Mouse (Mus musculus): ENCODE measurements around the gene P4hb. TPM values are rescaled to one million over a fixed set of nuclear protein-coding genes. Genes with fewer than 3 reads are reported as not detected.

P4hb gene
- total RNA-seq, 1 experiment from 2014 or later: 407 TPM

Other genes starting within 250 kb of the P4hb start
- 1,036 and 1,352 TPM in 2 replicates for gene Actg1, start 224.7 kb downstream of the P4hb start, total RNA-seq (2021)
- 0.79 TPM in 1 of 2 replicates, not detected in the other for gene Fscn2, start 211.7 kb downstream of the P4hb start, total RNA-seq (2021)
- 35.8 and 55.1 TPM in 2 replicates for gene Faap100, start 194.5 kb downstream of the P4hb start, total RNA-seq (2021)
- 83.9 and 98.7 TPM in 2 replicates for gene Nploc4, start 135.5 kb downstream of the P4hb start, total RNA-seq (2021)
- gene Tspan10, start 130.6 kb downstream of the P4hb start, total RNA-seq (2021): 7.3 TPM in 1 of 2 replicates, not detected in the other
- gene Pde6g, start 119.8 kb downstream of the P4hb start, total RNA-seq (2021): 0.27 TPM in 1 of 2 replicates, not detected in the other
- 33.8 and 41.3 TPM in 2 replicates for gene Oxld1, start 115.2 kb downstream of the P4hb start, total RNA-seq (2021)
- gene Ccdc137, start 115.1 kb downstream of the P4hb start, total RNA-seq (2021): 24.2 and 27.6 TPM in 2 replicates
- gene Arl16, start 105.6 kb downstream of the P4hb start, total RNA-seq (2021): 22.6 and 22.8 TPM in 2 replicates
- gene Mrpl12, start 88.6 kb downstream of the P4hb start, total RNA-seq (2021): 96.3 and 104 TPM in 2 replicates
- gene Slc25a10, start 81.4 kb downstream of the P4hb start, total RNA-seq (2021): 102 and 151 TPM in 2 replicates
- gene Gcgr, start 42.6 kb downstream of the P4hb start, total RNA-seq (2021): 1.0 and 3.5 TPM in 2 replicates
- 67.5 and 75.4 TPM in 2 replicates for gene Mcrip1, start 23.5 kb downstream of the P4hb start, total RNA-seq (2021)
- 1.4 TPM in 1 of 2 replicates, not detected in the other for gene Ppp1r27, start 22.1 kb downstream of the P4hb start, total RNA-seq (2021)
- 333 and 334 TPM in 2 replicates for gene Arhgdia, start 8.4 kb upstream of the P4hb start, total RNA-seq (2021)
- 101 and 105 TPM in 2 replicates for gene Alyref, start 25.1 kb upstream of the P4hb start, total RNA-seq (2021)
- gene Anapc11, start 25.2 kb upstream of the P4hb start, total RNA-seq (2021): 81.5 and 102 TPM in 2 replicates
- gene Npb, start 35.2 kb upstream of the P4hb start, total RNA-seq (2021): 3.1 TPM in 1 of 2 replicates, not detected in the other
- gene Pcyt2, start 44.7 kb upstream of the P4hb start, total RNA-seq (2021): 344 and 351 TPM in 2 replicates
- gene Sirt7, start 52.0 kb upstream of the P4hb start, total RNA-seq (2021): 82.5 and 103 TPM in 2 replicates
- gene Mafg, start 60.3 kb upstream of the P4hb start, total RNA-seq (2021): 69.7 and 76.5 TPM in 2 replicates
- gene Pycr1, start 70.5 kb upstream of the P4hb start, total RNA-seq (2021): 1.3 TPM in 2 replicates
- not detected in 2 replicates for gene Myadml2, start 74.9 kb upstream of the P4hb start, total RNA-seq (2021)
- gene Notum, start 87.9 kb upstream of the P4hb start, total RNA-seq (2021): 9.4 and 12.1 TPM in 2 replicates
- 83.4 and 112 TPM in 2 replicates for gene Aspscr1, start 99.7 kb upstream of the P4hb start, total RNA-seq (2021)
- 52.6 and 54.2 TPM in 2 replicates for gene Cenpx, start 140.5 kb upstream of the P4hb start, total RNA-seq (2021)
- 40.9 and 46.8 TPM in 2 replicates for gene Lrrc45, start 140.7 kb upstream of the P4hb start, total RNA-seq (2021)
- 5.6 and 10.0 TPM in 2 replicates for gene Rac3, start 148.2 kb upstream of the P4hb start, total RNA-seq (2021)
- 59.0 and 82.3 TPM in 2 replicates for gene Dcxr, start 154.0 kb upstream of the P4hb start, total RNA-seq (2021)
- 1.9 and 3.7 TPM in 2 replicates for gene Cbr2, start 158.9 kb upstream of the P4hb start, total RNA-seq (2021)
- 11.4 and 18.7 TPM in 2 replicates for gene Hmga1b, start 189.5 kb upstream of the P4hb start, total RNA-seq (2021)
- 21.3 and 23.9 TPM in 2 replicates for gene Rfng, start 211.0 kb upstream of the P4hb start, total RNA-seq (2021)
- 120 and 131 TPM in 2 replicates for gene Gps1, start 211.0 kb upstream of the P4hb start, total RNA-seq (2021)
- gene Dus1l, start 223.2 kb upstream of the P4hb start, total RNA-seq (2021): 62.7 and 65.8 TPM in 2 replicates

All from adrenal gland, postnatal 25 days (tissue).